ENCODE assay signal across 1 mouse cellular context in the genomic region with DNA sequence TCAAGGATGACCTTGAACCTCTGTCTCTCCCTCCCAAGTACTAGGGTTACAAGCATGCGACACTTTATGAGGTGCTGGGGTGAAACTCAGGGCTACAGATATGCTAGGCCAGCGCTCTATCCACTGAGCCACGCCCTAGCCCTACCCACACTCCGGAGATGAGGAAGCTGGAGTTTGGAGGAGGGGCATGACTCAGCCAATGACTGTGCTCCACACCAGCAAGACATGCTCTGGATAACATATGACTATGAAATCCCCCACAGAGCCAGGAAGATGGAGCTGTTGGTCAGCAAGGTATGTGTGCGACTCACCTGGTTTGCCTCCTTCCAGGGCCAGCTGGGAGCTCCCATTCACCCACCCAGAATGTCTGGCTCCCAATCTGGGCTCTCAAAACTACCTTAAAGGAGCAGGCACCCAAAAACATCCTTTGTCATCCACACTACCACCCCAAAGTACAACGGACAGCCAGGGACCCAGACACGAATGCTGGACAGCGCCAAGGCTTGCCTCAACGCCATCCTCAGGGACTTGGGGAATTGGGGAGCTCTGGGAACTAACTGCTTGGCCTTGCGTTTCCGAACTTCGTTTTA.
TF ChIP-seq lines count a peak whose summit lies in the region.

No protein-coding gene starts in this region.

TF ChIP-seq in MEL, 35 proteins besides CTCF, POLR2A, EP300 and RAD21 (continued from another document):
- peak; percentile 81 for TF ChIP-seq TBP (IDR thresholded peaks at IDR 0.05; ENCODE audit: low read depth, low read length)
- no peak for TF ChIP-seq MYB (IDR thresholded peaks at IDR 0.05; ENCODE audit: low read depth, low read length)
- TF ChIP-seq E2F4 (IDR thresholded peaks at IDR 0.05; ENCODE audit: borderline replicate concordance, low read depth, low read length) = no peak
- TF ChIP-seq GABPA (IDR thresholded peaks at IDR 0.05; ENCODE audit: low read depth, low read length) = no peak
- no peak for TF ChIP-seq USF1 (IDR thresholded peaks at IDR 0.05; ENCODE audit: low read depth, low read length)
- peak; percentile 25; the same call in 1 of the 2 replicates for TF ChIP-seq GATA1 (IDR thresholded peaks at IDR 0.05; ENCODE audit: low read depth, low read length)
- peak; percentile 70; the same call in 1 of the 2 replicates for TF ChIP-seq SIN3A (IDR thresholded peaks at IDR 0.05; ENCODE audit: low read length)
- TF ChIP-seq MAX (IDR thresholded peaks at IDR 0.05; ENCODE audit: low read length) = peak; percentile 57; the same call in 1 of the 2 replicates
- 0 out of 2 replicates have a peak, but pooled peaks have one; percentile 54 for TF ChIP-seq MXI1 (IDR thresholded peaks at IDR 0.05; ENCODE audit: low read depth, low read length)
TF ChIP-seq in MEL: peak in this region for 10.
